Mouse (Mus musculus): ENCODE measurements around the gene Plcl2.
"Not testable (repeated sequence)": the region's sequence is repeated elsewhere in the genome, so short reads cannot be mapped to it uniquely, and the experiment has no call there.

The Plcl2 gene

DNA sequence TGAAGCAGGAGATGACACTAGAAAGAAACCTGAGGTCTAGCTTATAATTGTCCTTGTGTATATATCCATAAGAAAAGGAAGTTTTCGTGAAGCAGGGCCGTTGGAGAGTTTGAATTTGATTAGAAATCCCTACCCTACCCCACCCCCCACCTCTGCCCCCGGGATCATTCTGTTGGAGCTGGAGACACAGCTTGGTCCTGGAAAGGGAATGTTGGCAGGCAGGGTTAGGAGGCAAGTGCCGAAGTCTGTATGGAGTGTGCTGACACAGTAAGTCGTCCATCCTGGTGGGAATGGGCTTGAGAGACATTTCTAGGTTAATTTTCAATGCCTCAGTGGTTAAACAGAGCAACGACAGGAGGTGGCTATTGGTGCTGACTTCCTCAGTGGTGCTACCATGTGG lies 8.4 kb upstream of the Plcl2 start:
- DNase-seq (ENCODE audit: low spot score), result no peak

DNA sequence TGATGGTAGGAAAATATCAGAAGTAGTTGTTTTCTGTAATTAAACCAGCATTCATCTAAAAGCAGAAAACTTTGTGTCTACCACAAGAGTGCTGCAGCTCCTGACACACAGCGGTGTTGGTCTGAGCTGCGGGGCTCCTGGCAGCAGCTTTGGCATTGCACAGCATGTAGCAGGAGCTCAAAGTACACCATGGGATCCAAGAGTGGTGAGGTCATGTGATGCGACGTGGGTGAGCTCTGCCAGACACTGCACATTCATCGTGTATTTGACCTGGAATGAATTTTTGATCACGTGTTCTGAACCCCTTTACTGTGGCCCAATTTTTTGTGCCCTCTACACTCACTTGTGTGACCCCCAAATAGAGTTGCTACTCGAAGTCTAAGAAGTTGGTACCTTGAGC lies 6.1 kb upstream of the Plcl2 start:
- DNase-seq (ENCODE audit: low spot score), result no peak

- DNase-seq (ENCODE audit: low spot score), result no peak
Observed at GRCm38 (mm10) chr17:50504070-50504846, 4.9 kb upstream of the Plcl2 start.

- no peak for DNase-seq (ENCODE audit: low spot score)
Observed at GRCm38 (mm10) chr17:50505910-50506634, 3.1 kb upstream of the Plcl2 start.

DNA sequence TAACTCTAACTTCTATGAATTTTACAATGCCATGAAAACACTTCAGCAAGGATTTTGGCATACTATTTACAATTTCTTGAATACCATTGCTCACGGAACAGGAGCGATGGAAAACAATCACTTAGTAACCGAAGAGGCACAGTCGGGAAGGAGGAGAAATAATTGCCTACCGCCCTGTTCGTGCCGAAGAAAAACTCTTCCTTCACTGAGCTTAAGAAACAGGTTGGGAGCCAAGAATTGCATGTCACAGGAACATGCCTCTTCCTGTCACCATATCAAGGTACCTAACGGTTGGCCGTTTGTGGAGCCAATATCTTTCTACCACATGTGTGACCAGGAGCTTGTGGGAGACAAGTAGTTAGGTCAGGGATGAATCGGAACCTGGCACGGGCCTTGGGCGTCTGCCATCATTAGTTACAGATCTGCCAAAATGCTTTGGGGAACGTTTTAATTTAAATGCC lies 2.3 kb upstream of the Plcl2 start:
- no peak for DNase-seq (ENCODE audit: low spot score)

- no peak for DNase-seq (ENCODE audit: low spot score)
Observed at GRCm38 (mm10) chr17:50508055-50508774, 988 bp upstream of the Plcl2 start.

DNA sequence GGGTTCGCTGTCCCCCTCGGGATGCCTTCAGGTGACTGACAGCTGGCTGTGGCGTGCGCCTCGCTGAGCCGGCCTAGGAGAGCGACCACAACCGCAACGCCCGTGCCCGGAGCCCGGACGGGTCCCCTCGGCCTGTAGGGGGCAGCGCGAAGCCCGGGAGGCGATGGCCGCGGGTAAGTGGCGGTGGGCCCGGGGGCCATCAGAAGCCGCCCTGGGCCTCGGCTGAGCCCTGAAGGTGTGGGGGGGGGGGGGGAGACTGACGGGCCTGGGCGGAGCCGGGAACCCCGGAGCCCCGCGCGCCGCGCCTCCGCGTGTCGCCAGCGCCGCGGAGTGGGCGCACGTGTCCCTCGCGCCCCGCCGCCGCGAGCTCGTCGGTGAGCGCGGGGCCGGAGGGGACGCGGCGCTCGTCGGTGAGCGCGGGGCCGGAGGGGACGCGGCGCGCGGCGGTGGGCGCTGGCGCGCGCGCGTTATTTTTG lies 390 bp upstream of the Plcl2 start:
- peak; percentile 42 for DNase-seq (ENCODE audit: low spot score)

DNA sequence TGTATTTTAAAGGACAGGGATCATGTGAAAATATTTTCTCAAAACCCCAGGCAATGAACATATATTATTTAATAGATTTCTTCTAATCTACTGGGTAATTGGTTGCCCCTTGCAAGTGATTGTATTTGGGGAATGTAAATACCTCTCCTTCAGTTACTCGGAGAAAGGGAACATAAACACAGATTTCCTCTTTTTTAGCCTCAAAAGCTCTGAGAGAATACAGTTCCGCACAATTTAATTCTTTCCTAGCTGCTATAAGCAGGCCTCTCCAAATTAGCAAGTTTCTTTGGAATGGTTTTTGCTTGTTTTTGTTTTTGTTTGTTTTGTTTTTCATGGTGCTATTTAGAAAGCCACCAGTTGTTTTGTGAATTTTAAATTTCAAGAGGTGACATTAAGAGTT lies 1.1 kb downstream of the Plcl2 start:
- no peak for DNase-seq (ENCODE audit: low spot score)

DNA sequence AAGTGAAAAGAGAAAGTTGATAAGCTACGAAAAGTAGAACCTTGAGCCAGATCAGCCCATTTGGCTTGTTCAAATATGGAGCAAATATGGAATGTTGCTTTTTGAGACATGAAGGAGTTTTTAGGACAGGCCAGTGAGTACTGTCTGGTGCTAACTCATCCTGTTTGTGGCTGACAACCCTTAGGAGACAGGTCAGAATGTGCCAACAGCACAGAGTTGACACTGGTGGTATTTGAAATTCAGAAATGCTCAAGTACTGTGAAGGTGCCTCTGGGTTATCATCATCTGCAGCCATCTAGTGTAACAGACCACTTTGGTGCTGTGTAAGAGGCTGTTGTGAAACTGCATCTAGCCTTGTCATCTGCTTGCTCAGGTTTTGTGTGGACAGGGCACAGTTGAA lies 1.5 kb downstream of the Plcl2 start:
- DNase-seq (ENCODE audit: low spot score), result peak; percentile 21

- no peak for DNase-seq (ENCODE audit: low spot score)
Observed at GRCm38 (mm10) chr17:50512222-50512621, 3.0 kb downstream of the Plcl2 start.

DNA sequence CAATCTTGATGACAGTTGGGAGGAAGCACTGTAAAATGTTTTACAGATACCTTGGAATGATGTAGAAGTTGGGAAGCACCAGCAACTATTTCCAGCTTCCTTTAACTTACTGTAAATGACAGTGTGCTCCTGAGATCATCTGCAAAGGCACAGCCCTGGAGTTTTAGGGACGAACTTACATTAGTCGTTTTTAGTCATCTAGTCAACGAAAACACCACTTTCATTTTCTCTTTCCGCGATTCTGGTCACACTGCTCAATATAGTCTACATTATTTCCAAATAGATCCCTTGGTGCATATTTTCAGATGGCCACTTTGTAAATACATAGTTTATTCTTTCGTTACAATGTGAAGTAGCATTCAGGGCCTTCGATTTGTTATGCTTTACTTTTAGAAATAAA lies 3.6 kb downstream of the Plcl2 start:
- DNase-seq (ENCODE audit: low spot score), result no peak

DNA sequence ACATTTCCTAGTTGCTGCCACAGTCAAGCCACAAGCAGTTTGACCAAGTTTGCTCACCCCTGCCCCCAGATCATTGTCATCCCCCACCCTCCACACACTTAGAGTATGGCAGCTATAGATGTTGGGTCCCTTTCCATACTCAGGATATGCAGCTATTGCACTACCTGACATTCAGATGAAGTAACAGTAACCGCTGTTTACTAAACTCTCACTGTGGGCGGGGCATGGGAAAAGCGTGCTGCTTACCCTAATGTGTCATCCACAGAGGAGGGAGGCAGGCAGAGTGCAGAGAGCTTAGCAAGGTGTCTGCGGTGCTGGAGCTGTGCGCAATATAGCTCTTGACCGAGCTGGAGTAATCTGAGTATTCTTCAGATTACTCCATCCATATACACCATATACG lies 4.2 kb downstream of the Plcl2 start:
- no peak for DNase-seq (ENCODE audit: low spot score)

GRCm38 (mm10) chr17:50514012-50514411 lies 4.8 kb downstream of the Plcl2 start:
- no peak for DNase-seq (ENCODE audit: low spot score)

DNA sequence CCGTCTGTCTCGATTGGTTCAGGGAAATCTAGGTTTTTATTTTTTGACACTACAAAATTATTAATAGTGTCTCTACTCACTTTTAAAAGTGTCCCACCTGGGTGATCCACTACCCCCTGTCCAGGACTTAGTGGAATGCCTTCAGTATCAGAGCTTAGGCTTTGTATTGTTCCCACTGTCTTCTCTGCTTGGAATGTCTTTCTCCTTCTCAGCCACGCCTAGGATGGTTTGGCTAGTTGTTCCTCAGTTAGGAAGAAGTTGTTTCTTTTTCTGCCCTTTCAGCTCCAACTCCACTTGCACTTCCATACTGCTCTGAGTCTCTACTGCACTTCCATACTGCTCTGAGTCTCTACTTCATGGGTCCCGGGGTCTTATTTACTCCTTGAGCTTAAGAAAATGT lies 6.7 kb downstream of the Plcl2 start:
- no peak for DNase-seq (ENCODE audit: low spot score)

- no peak for DNase-seq (ENCODE audit: low spot score)
Observed at GRCm38 (mm10) chr17:50517781-50518415, 8.7 kb downstream of the Plcl2 start.

DNA sequence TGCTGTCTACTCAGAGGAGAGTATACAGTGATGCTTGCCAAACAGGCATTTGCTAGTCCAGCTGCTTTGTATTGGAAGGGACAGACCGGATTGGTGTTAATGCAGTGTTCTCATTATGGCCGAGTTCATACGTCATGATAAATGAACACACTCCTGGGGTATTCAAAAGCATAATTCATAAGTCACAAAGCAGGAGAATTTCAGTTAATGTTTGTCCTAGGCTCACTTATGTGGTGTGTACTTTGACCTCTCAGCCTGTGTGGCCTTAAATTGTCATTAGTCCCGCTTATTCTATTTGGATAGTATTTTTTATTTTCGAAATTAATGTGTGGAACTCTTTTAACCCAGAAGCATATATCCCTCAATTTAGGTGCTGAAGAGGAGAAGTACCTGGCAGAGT lies 10.4 kb downstream of the Plcl2 start:
- DNase-seq (ENCODE audit: low spot score), result no peak

DNA sequence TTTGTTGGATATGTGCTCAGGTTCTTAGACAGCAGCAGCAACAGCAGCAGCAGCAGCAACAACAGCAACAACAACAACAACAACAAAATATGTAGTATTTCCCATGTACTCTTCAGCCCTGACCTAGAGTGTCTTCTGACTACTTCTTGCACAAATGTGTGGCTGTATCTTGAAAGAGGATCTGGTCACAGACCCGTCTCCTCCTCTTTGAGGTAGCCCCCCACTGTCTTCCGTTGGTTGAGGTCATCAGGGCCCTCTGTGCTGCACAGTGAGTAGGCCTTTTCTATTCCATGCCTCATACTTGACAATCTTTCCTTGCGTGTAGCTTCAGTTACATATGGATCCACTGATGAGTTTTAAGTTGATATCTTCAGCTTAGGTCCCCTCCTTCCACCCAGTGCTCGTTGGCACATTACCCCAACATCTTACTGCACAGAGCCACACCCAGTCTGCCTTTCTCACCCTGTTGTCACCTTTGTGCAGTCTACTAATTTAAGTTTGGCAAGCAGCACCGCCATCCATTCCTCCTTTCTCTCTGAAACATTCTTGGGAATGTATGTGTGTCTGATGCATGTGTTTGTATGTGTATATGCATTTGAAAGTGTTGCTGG lies 13.4 kb downstream of the Plcl2 start:
- no peak for DNase-seq (ENCODE audit: low spot score)

DNA sequence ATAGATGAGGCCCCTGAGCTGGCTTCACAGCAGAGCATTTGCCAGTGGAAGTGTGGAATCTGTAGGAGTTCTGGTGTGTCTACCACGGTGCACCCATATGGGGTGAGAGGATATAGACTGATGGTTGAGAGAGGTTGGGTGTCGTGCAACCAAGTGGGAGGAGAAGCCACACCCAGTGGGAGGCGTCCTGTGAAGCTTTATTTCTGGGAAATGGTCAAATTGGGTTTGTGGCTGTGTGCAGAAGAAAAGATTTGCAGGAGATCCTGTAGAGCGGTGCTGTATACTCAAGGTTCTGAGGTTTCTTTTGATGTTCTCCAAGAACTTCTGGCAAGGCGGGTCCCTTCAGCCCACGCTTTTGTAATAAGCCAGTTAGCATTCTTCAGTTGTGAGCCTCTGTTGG lies 15.8 kb downstream of the Plcl2 start:
- peak; percentile 26 for DNase-seq (ENCODE audit: low spot score)

DNA sequence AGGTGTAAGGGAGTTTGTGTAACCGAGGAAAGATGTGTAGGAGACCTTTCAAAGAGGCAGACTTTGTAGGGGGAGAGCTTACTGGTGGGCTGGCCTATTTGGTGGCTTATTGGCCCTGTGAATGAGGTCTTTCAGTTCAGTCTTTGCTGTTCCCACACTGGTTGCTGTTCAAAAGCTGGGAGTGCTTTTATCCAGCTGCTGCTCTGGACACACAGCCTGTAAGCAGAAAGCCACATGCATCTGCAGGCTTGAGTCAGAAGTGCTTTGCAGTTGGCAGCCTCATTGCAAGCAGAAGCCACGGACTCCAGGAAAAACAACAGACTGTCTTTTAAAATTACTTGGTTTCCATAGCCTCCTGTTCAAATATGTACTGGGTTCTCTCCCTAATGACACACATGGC lies 16.6 kb downstream of the Plcl2 start:
- DNase-seq (ENCODE audit: low spot score), result no peak

DNA sequence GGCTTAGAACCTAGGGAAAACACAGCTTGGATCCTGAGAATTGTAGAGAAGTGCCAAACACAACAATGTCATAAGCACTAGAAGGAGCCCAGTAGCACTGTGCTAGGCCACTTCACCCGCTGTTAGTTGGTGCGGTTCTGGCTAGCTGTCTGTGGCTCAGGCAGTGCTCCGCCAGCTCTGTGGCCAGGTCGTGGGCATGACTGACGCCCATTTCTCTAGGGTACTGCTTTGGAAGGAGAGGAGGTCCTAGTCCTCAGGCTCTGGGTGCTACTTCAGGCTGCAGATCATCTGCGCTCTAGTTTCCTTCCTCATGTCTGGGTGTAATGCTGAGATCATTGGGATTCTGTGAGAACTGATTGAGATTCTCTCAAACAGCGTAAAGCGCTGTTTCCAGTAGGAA lies 20.9 kb downstream of the Plcl2 start:
- DNase-seq (ENCODE audit: low spot score), result no peak

DNA sequence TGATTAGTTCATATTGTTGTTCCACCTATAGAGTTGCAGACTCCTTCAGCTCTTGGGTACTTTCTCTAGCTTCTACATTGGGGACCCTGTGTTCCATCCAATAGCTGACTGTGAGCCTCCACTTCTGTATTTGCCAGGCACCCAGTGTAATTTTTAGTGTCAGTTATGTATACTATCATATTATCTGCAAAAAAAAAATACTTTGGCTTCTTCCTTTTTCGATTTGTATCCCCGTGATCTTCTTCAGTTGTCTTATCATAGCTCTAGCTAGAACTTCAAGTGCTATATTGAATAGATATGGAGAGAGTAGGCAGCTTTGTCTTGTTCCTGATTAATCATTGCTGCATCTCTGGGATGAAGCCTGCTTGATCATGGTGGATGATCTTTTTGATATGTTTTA lies 25.7 kb downstream of the Plcl2 start:
- DNase-seq (ENCODE audit: low spot score), result not testable (repeated sequence)

Data from c-Kit-positive CD71-positive TER-119-positive erythroid progenitor cells, embryonic 14.5 days (primary cell).